Mouse (Mus musculus) cerebellum, postnatal 25 days (tissue): Measurements from ENCODE around the gene Gm10837.

Experiments
- DNase-seq, 2 experiments: peaks; one replicate each; pipeline ENCODE4 v3.0.0; 2021; ENCODE audit warnings: mixed read lengths in 2 of 2

Gene Gm10837

DNA sequence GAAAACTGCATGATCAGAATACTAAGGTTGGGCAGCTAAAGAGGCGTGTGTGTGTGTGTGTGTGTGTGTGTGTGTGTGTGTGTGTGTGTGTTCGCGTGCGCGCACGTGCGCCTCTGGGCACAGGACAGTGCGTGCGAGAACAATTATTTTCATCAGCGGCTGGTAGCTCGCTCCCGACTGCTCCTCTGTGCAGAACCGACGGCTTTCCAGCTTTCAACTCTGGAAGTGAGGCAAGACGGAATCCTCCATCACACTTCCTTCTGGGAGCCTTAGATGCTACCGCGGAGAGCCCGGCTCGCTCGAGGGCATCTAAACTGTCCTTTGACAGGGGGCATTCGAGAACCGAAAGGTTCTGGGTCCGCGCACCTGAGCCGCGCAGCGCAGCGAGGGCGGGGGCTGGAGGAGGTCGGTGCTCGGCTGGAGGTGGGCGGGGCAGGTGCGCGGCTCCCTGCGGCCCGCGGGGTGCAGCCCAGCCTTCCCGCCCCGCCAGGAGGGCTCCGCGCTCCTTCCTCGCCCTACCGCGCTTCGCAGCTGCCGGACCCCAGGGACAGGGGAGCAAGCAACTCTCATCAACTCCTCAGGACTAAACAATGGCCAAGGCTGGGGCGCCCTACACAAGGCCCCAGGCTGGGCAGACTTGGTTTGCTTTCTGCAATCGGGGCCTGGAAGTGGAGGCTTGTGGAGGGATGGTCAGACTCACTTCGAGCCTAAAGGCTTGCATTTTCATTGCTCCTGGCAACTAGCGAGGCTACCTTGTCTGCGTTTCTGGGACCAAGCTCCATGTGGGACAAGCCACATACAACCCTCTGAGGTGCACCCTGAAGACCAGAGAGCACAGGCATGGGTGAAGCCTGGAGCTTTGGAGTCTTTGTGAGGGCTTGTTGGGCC is at the start of gene Gm10837:
Gene Gm10837, plus strand, starts transcription at position 146 of the 888 bp plus-strand sequence.
- peak; percentile 81 to 84 for DNase-seq

DNA sequence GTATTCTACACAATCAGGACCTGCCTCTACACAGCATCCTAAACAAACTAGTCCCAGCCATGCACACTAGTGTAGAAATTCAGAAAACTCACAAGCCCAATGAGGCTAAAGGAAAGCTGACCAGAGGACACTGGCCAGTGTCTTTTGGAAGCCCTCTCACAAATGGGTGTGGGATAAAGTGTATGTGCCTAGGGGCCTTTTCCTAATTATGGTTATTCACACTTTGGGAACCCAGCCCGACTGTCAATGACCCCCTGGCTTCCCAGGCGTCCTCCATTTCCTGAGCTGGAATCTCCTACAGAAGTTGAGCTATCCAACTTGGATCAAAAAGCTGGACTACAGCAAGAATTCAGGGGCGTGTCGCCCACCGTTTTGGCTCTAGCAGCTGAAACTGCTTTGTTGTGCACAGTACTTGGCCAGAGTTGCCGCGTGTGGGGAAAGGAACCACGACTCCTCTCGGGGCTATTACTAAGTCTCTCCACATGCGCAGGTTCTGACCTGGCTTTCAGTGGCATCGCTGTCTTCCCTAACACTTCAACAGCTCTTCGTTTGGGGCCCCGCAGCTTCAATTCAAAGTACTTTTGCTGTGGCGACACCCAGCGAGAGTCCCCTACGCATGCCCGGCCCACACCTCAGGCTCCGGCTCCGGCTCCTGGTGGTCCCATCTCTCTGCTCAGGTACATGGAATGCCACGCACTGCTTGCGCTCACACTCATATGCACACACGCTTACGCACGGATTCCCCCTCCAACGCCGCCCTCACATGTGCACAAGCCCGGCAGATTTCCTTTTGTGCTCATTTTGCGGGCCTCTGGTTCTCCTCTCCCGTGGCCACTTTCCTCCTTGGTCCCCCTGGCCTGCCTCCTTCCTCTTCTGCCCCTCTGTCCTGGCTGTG is 40.5 kb upstream of the Gm10837 start:
- DNase-seq: peak; percentile 56 to 63

DNA sequence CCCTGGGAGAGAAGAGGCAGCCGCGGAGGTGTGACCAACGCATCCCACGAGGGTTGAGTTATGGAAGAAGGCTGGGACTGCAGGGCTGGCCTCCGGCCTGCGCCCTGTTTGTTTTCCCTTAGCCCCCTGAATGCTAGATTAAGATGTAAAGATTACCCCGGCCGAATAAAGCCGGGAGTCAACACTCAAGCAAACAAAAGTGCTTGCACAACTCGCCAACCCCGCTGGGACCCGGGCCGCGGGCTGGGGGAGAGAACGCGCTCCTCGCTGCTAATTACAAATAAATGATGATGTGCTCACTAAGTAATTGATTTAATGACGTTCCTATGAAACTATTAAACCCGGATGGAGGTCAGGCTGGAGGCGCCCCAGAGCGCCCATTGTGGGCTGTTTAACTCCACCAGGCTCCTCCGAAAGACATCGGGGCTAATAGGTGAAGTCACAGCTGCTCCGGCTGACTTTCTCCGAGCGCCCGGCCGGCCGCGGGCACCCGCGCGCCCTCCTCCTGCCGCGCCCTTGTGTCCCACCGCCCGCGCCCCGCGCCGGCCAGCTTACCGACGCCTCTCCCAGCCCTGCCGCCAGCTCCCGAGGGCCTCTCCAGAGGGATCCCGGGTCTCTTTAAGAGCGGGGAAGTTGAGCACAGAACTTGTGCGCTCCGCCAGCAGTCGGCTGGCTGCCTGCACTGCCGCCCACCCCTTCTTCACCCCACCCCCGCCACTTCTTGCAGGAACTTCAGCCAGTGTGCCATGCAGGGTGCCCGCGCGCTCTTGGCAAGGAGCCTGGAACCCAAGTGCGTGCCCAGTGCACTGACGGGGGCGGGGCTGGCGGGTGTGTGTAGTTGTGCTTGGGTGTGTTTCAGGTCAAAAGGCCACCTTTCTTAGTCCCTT is 39.6 kb upstream of the Gm10837 start, which contains the start of gene Gm5089:
Gene Gm5089, minus strand, starts transcription at position 620 of the 887 bp plus-strand sequence.
- DNase-seq: peak; percentile 78 to 83

GRCm38 (mm10) chr14:122451551-122452145 is 38.7 kb upstream of the Gm10837 start:
- no peak for DNase-seq

DNA sequence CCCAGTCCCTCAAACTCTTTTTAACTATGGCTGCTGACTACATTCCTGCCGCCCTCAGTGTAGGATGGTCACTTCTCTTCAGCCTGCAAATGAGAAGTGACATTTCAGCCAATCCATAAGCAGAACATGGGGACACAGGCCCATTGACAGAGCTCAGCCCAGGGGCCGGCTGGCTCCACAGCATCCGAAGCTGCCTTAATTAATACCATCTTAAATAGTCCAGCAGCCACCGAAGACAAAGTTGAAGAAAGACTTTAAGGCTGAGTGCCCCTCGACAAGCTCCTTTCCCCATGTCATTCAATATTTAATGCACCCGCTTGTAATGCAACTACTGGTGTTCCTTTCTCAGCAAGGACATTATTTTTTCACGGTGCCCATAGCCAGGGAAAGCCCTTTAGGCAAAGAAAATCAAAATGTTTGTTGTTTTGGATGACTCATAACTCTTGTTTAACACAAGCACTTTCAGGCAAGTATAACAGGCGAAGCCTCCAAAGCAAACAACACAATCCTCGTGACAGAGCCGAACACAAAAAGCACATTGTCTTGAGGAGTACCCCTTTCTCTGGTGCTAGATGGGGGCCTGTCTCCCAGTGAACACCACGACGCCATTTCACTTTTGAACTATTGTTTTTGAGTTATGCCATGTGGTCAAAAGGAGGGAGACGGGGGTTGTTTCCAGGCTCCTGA is 37.5 kb upstream of the Gm10837 start:
- peak; percentile 37 to 42 for DNase-seq

DNA sequence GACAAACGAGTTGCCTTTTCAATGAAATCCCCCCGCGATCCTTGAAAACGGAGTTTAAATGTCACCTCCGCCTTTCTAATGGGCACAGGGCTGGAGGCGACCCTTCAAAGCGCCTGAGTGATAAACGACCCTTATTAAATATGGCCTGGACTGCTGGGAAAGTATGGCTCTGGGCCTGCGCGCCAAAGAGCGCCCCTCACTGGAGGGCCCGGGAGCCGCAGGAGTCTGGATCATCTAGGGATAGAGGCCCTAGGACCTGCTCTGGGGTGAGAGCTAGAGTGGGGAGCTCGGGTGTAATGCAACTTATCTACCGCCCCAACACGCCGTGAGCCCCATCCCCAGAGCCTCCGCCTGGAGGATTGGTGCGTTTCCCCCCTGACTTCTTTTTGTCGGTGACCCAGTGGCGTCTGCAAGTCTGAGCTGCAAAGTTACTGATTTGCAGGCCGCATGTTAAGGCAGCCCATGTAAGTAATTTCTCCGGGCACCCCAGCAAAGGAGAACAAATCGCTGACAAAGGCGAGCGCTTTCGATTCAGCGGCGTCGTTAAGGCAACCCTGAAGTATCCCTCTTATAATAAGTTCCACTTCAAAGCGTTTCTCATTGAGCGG is 36.9 kb upstream of the Gm10837 start:
- peak; percentile 80 to 85 for DNase-seq

DNA sequence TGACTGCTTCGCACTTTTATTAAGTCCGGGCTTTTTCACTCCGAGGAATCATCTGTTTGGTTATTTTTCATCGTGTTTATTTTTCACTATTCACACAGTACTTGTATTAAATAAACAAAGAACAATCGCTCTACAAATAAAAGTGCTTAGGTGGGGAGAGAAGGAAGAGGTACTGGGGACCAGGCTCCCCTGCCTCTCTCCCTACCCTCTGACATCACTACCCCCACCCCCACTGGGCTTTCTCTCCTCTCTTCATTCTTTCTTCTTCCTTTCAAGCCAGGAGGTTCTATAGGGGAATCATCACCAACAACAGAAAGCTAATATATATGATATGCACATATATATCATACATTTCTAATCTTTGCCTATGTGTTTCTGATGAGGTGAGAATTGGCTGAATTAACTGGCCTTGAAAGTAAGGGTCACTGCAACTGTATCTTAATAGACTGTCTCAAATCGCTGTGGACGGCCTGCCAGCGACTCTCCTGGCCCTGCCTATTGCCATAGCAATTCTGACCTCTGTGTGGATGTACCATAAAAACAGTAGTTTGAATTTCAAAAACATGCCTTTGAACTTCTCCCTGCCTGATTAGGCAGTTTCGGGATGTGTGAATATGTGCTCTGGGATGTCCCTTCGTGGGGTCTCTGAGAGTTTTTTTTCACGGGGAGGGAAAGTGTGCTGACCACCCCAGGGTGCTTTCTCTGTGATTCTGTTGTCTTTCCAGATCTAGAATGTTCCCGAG is 36.2 kb upstream of the Gm10837 start:
- DNase-seq: peak; percentile 46 to 53

- peak; percentile 41 to 46 for DNase-seq
Measured at GRCm38 (mm10) chr14:122454901-122455561, 35.4 kb upstream of the Gm10837 start.

DNA sequence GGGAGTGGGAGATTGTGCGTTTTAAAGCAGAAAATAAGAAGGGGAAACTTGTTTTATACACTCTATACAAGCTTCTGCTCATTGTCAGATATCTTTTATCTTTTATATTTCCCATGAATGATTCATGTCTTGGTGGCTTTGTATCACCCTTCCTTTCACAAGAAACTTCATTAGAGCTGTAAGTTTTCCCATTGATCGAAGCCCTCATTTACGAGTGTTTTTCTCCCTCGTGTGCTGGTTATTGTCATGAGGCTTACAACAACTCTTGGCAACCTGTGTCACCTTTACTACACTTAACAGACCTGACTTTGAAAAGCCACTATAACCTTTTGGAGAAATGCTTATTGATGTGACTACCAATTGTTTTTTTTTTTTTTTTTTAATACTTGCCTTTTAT is 34.8 kb upstream of the Gm10837 start:
- DNase-seq: no peak

DNA sequence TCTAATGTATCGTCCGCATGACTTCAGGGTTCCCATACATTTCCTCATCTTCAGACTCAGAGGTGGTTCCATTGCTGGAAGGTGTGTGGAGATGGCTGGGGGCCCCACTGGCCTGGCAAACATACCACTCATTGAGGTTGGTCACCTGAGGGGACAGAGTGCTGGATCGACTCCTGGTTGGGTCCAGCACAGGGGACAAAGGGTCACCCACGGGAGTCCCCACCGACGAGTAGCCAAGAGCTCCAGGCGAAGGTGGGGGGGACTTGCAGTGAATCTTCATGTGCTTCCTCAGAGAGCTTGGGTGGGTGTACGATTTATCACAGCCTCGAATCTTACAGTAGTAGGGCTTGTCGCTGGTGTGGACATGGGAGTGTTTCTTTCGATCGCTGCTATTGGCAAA is 31.1 kb upstream of the Gm10837 start:
- DNase-seq: peak; percentile 31 to 68

- DNase-seq: peak; percentile 42 to 52
Measured at GRCm38 (mm10) chr14:122459776-122460175, 30.6 kb upstream of the Gm10837 start.

DNA sequence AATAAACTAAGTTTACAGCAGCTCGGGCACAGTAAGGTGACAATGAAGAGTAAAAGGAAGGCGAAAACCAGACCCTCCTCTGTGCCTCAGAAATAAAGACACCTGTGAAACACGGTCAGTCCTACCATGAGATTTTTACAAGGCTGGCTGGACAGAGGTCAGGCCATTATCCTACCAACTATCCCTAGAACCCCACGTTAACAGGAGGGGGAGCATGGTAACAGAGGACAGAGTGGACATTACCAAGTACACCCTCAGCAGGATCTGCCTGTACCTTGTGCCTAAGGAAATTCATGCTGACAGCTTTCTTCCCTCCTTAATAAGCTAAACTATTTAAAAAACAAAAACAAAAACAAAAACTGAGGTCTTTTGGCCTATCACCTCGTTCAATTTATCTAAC is 30.2 kb upstream of the Gm10837 start:
- peak; percentile 27 to 48 for DNase-seq

DNA sequence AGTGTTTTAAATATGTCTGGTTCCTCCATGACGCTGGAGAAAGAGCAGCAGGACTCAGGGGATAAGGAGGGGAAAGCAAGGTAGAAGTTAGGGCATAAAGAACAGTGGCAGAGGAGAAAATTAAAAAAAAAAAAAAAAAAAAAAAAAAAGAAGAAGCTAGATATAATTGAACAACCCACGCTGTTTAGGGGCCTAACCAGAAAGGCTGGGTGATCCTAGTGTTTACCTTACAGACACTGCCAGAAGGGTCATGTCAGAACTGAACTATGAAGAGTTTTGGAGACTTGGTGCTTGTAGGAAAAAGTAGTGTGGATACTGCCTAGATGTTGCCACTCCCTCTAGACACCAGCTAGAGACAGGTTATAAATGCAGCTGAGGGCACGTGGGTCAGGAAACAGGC is 28.9 kb upstream of the Gm10837 start:
- DNase-seq: no peak

- peak; percentile 55 to 66 for DNase-seq
Measured at GRCm38 (mm10) chr14:122461966-122462365, 28.4 kb upstream of the Gm10837 start.

GRCm38 (mm10) chr14:122462689-122463079 is 27.7 kb upstream of the Gm10837 start:
- peak; percentile 59 to 67 for DNase-seq

GRCm38 (mm10) chr14:122463080-122463691 is 27.2 kb upstream of the Gm10837 start:
- DNase-seq: peak; percentile 75 to 77

DNA sequence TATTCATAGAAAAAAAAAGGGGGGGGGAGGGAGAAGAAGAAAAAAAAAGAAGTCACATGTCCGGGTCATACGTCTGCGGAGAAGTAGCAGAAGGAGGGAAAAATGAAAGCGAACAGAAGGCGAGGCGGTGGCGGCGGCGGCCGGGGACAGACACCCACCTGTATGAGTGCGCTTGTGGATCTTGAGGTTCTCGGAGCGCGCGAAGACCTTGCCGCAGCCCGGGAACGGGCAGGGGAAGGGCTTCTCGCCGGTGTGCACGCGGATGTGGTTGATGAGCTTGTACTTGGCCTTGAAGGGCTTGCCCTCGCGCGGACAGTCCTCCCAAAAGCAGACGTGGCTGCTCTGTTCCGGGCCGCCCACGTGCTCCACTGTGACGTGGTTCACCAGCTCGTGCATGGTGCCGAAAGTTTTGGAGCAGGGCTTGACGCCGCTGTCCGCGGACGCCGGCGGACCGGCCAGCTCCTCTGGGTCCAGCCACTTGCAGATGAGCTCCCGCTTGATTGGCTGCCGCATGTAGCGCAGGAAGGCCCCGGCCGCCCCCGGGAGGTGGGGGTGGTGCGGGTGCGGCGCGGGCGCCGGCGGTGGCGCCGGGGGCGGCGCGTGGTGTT is 26.5 kb upstream of the Gm10837 start:
- DNase-seq: peak; percentile 79 to 81

DNA sequence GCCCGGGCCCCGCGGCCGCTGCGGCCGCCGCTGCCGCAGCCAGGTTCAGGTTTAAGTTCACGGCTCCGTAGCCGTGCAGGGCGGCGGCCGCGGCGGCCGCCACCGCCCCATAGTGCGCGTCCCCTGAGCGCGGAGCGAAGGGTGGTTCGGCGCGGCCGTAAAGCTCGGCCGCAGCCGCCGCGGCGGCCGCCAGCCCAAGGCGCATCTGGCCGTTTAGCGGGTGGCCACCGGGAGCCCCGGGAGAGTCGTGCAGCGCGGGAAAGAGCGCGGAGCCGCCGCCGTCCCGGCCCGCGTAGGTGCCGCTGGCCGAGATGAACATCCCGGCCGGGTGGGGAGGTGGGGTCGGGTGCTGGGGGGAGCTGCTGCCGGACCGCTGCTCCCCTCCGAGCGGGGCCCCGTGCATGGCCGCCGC is 26.0 kb upstream of the Gm10837 start:
- DNase-seq: no peak
